Mouse (Mus musculus) lung, postnatal 0 days (tissue): ENCODE measurements around the gene Chn2.

Experiments used
- CTCF ChIP-seq: IDR thresholded peaks from 2 replicates; pipeline ENCODE4 v1.5.1; 2016; ENCODE audit warnings: antibody characterized with exemption, mild to moderate bottlenecking
- EP300 ChIP-seq: IDR thresholded peaks from 2 replicates; pipeline ENCODE4 v1.6.1; 2016; ENCODE audit warnings: antibody characterized with exemption, mild to moderate bottlenecking, control low read depth

DNA sequence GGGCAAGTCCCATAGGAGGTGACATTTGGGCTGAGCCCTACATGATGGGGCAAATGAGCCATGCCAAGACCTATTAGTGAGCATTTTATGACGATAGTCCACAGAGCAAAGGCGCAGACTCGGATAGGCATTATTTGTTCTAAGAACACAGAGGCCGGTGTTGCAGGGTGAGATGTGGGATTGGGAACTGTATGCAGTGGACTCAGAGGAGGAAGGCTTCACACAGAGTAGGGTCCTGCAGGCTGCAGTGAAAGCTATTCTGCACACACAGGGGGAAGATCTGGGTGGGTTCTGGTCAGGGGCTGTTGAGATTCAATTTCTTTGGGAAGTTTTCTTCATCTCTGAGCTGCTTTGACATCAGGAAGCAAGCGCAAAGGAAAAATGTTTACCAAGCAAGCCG, 132.0 kb downstream of the Chn2 start:
- TF ChIP-seq CTCF: no peak
- TF ChIP-seq EP300: no peak
